Mouse (Mus musculus): ENCODE data around the gene Scap. TPM values are rescaled to one million over a fixed set of nuclear protein-coding genes. Genes with fewer than 3 reads are reported as not detected.

Gene Scap
- total RNA-seq (2014; rRNA removed) = 162 and 168 TPM in 2 replicates
- 48.6 and 50.9 TPM in 2 replicates for polyA plus RNA-seq (2015; fragmentation: Nextera tagmentation; extraction: Ambion mirVana)

DNA sequence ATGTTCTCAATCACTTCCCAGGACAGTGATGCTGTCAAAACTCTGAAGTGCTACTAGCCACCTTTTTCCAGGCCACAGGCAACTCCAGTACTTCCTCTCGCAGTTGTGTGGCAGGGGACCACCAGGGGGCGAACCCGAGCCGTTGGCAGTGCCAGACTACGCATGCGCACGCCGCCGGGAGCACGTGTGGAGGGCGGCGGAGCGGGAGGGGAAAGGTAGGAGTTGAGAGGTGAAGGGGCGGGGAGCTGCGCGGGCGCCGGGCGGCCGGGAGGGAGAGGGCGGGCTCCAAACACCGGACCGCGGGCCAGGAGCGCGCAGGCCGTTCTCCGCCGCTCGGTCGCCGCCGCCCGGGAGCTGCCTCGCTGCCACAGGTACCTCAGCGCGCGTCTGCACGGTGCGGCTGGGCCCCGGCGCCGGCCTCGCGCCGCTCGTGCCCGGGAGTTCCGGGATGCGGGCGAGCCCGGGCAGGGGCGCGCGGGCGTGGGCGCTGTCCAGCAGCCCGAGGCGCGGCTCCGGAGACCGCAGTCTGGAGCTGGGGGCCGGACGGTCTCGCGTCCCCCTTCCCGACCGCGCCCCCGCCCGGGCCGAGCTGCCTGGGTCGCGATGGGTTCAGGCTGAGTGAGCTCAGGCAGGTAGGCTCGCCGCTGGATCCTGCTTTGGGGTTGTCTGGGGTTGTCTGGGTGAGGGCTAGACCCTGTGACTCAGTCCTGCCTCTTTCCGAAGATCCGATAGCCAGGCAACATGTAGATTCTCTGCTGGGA lies at the start of gene Scap:
TSS of gene Scap (plus strand) at position 154 of the 761 bp plus-strand sequence.
- peak within 1 kb of the TSS; percentile 68 for H3K4me2 ChIP-seq (ENCODE audit: low read depth, low read length)

DNA sequence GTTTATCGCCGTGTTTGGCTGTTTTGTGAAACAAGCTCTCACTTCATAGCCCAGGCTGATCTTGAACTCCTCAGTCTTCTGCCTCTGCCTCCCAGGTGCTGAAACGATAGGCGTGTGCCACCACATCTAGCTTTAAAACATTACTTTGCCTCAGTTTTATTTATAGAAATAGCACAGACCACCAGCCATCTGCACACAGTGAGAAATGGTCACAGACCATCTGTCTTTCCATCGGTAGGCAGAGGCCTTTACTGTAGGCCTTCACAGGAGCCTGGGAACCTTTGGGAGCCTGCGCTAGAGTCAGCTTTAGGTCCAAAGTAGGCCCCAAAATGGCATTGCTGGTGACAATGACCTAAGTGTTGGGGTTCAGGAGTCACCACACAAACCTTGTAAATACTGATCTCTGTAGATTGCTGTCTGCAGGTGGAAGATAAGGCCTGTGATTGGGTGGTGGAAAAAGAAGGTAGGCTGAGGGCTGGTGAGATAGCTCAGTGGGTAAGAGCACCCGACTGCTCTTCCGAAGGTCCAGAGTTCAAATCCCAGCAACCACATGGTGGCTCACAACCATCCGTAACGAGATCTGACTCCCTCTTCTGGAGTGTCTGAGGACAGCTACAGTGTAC lies 48.9 kb upstream of the Scap start:
- WGBS = 91% methylated on average over 8 of the region's 10 CpGs
- no peaks in the 10 kb centered on the region for H3K36me3 ChIP-seq (ENCODE audit: insufficient read depth, low read length)
- no peaks in the 10 kb centered on the region for H3K4me1 ChIP-seq (ENCODE audit: insufficient read depth, low read length)
- H3K4me3 ChIP-seq (ENCODE audit: low read length) = no peak overlapping the region
- no peak overlapping the region for H3K27ac ChIP-seq
- H3K27me3 ChIP-seq (ENCODE audit: insufficient read depth, low read length) = no peaks in the 10 kb centered on the region
- no peak for DNase-seq (ENCODE audit: low spot score)
- no peak for TF ChIP-seq CTCF (IDR thresholded peaks at IDR 0.05; ENCODE audit: low read depth)
- ATAC-seq = no peak
- H3K9me3 ChIP-seq (ENCODE audit: low read length) = no peaks in the 10 kb centered on the region
- H3K9ac ChIP-seq (replicated peaks; ENCODE audit: low read length) = no peak overlapping the region
- no peak overlapping the region for H3K4me2 ChIP-seq (ENCODE audit: low read depth, low read length)

More for the DNA sequence above, at the start of gene Scap:
- ATAC-seq (peak; percentile 93), DNase-seq (ENCODE audit: low spot score) (peak; percentile 95)
- no peaks in the 10 kb centered on the region for H3K36me3 ChIP-seq (ENCODE audit: insufficient read depth, low read length)
- WGBS = 3% methylated on average over 49 of the region's 78 CpGs
- H3K4me1 ChIP-seq (ENCODE audit: insufficient read depth, low read length) = peaks cover 7% of the 10 kb centered on the region; the same call in 1 of the 2 replicates
- H3K9ac ChIP-seq (replicated peaks; ENCODE audit: low read length) = peak within 1 kb of the TSS; percentile 73
- no peaks in the 10 kb centered on the region for H3K9me3 ChIP-seq (ENCODE audit: low read length)
- TF ChIP-seq CTCF (IDR thresholded peaks at IDR 0.05; ENCODE audit: low read depth) = peak; percentile 98
- peak within 1 kb of the TSS; percentile 93 for H3K4me3 ChIP-seq (ENCODE audit: low read length)
- no peaks in the 10 kb centered on the region for H3K27me3 ChIP-seq (ENCODE audit: insufficient read depth, low read length)
- H3K27ac ChIP-seq = peak within 1 kb of the TSS; percentile 66

DNA sequence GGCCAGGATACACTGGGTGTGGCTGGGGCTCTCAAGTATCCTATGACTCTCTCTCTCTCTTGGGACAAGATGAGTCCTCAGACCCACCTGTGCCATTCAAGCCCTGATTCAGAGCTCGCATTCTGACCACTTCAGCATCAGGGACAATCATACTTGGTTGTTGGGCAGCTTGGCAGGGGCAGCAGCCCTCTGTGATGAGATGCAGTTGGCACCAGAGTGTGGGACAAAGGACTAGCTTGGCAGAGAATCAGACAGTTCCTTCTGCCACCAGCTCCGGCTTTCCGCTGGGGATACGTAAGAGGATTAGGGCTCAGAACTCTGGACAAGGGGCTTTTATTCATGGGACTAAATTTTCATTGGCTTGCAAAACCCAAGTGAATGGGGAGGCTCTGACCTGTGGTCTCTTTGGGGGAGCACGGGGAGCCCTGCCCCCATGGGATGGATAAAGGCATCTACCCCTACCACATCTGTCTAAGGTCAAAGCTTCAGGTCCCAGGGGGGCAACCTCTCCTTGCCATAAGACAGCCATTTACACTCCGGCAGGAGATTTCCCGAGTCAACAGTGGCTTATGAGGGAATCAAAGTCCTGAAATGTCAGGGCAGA lies 45.7 kb upstream of the Scap start:
- Histone ChIP-seq H3K27me3 (ENCODE audit: insufficient read depth, low read length) (no peaks in the 10 kb centered on the region), H3K4me2 (ENCODE audit: low read depth, low read length) (no peak overlapping the region), H3K27ac (peak overlapping the region; percentile 71), H3K4me1 (ENCODE audit: insufficient read depth, low read length) (no peaks in the 10 kb centered on the region), H3K9me3 (ENCODE audit: low read length) (no peaks in the 10 kb centered on the region), H3K4me3 (ENCODE audit: low read length) (no peak overlapping the region), H3K9ac (replicated peaks; ENCODE audit: low read length) (0 out of 2 replicates have a peak overlapping the region, but pooled peaks have one; percentile 3), H3K36me3 (ENCODE audit: insufficient read depth, low read length) (no peaks in the 10 kb centered on the region)
- DNase-seq (ENCODE audit: low spot score) = peak; percentile 91
- peak; percentile 95 for ATAC-seq
- TF ChIP-seq CTCF (IDR thresholded peaks at IDR 0.05; ENCODE audit: low read depth) = no peak
- WGBS = 34% methylated on average over 7 of the region's 7 CpGs

DNA sequence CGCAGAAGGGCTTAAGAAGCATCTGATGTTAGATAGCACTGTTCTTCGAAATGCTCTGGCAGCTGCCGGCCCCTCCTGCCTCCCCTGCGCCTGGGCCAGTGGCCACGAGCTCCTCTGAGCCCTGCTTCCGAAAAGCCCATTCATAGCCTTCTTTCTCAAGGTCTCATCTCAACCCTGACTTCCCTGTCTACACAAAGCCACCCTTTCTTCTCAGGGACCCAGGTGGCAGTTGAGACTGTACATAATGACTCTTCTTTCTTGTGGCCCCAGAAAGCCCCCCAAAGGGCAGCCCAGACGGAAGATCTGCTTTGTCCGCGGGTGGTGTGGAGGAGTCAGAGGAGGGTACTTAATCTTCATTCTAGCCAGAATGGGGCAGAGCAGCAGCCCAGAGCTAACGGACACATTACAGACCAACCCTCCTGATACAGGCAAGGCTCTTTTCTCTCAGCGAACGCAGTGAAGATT lies 39.8 kb upstream of the Scap start:
- Histone ChIP-seq H3K27ac (peak overlapping the region; percentile 72), H3K36me3 (ENCODE audit: insufficient read depth, low read length) (no peaks in the 10 kb centered on the region), H3K9me3 (ENCODE audit: low read length) (no peaks in the 10 kb centered on the region), H3K4me2 (ENCODE audit: low read depth, low read length) (no peak overlapping the region), H3K4me3 (ENCODE audit: low read length) (no peak overlapping the region), H3K27me3 (ENCODE audit: insufficient read depth, low read length) (no peaks in the 10 kb centered on the region), H3K9ac (replicated peaks; ENCODE audit: low read length) (no peak overlapping the region; the same call in 1 of the 2 replicates), H3K4me1 (ENCODE audit: insufficient read depth, low read length) (no peaks in the 10 kb centered on the region)
- ATAC-seq (peak; percentile 73), DNase-seq (ENCODE audit: low spot score) (peak; percentile 68)
- no peak for TF ChIP-seq CTCF (IDR thresholded peaks at IDR 0.05; ENCODE audit: low read depth)
- 34% methylated on average over 12 of the region's 12 CpGs for WGBS

DNA sequence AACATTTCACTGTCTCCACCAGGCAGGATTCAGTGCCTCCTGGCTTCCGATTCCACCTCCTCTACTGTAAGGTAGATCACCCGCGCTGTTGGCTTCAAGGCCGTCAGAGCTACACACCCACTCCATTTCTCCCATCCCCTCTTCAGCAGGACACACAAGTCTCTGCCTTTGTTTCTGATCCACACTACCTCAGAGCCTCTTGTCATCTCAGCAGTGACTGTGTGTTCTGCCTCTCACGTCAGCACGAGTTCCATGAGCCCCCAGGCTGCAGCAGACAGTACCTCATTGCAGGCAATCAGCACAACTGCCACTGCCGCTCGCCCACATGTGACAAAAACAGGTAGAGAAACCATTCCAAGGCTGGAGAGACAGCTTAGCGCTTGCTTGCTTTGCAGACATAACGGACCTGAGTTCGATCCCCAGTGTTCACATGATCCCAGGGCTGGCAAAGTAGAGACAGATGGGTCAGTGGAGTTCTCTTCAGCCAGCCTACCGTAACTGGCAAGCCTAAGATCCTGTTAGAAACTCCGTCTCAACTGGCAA lies 39.1 kb upstream of the Scap start:
- no peak overlapping the region for H3K4me3 ChIP-seq (ENCODE audit: low read length)
- H3K4me1 ChIP-seq (ENCODE audit: insufficient read depth, low read length) = no peaks in the 10 kb centered on the region
- no peak overlapping the region; the same call in 1 of the 2 replicates for H3K9ac ChIP-seq (replicated peaks; ENCODE audit: low read length)
- TF ChIP-seq CTCF (IDR thresholded peaks at IDR 0.05; ENCODE audit: low read depth) = no peak
- no peaks in the 10 kb centered on the region for H3K9me3 ChIP-seq (ENCODE audit: low read length)
- peak overlapping the region; percentile 72 for H3K27ac ChIP-seq
- ATAC-seq = peak; percentile 16; the same call in 1 of the 2 replicates
- peak; percentile 7 for DNase-seq (ENCODE audit: low spot score)
- H3K27me3 ChIP-seq (ENCODE audit: insufficient read depth, low read length) = no peaks in the 10 kb centered on the region
- H3K36me3 ChIP-seq (ENCODE audit: insufficient read depth, low read length) = no peaks in the 10 kb centered on the region
- no peak overlapping the region for H3K4me2 ChIP-seq (ENCODE audit: low read depth, low read length)
- WGBS = 76% methylated on average over 13 of the region's 13 CpGs

DNA sequence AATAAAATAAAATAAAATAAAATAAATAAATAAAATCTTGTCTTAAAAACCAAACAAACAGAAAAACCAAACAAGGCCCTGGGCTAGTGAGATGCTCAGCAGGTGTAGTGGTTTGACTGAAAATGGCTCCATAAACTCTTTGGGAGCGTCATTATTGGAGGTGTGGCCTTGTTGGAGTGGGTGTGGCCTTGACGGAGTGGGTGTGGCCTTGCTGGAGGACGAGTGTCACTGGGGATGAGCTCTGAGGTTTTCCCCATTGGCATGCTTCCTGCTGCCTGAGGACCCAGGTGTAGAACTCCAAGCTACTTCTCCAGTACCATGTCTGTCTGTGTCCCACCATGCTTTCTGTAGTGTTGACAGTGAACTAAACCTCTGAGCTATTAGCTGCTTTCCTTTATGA lies 38.3 kb upstream of the Scap start:
- no peak for ATAC-seq
- H3K36me3 ChIP-seq (ENCODE audit: insufficient read depth, low read length) = no peaks in the 10 kb centered on the region
- no peak overlapping the region for H3K9ac ChIP-seq (replicated peaks; ENCODE audit: low read length)
- no peaks in the 10 kb centered on the region for H3K9me3 ChIP-seq (ENCODE audit: low read length)
- no peaks in the 10 kb centered on the region for H3K27me3 ChIP-seq (ENCODE audit: insufficient read depth, low read length)
- H3K4me1 ChIP-seq (ENCODE audit: insufficient read depth, low read length) = no peaks in the 10 kb centered on the region
- H3K4me3 ChIP-seq (ENCODE audit: low read length) = no peak overlapping the region
- 57% methylated on average over 3 of the region's 3 CpGs for WGBS
- no peak overlapping the region for H3K4me2 ChIP-seq (ENCODE audit: low read depth, low read length)
- no peak for TF ChIP-seq CTCF (IDR thresholded peaks at IDR 0.05; ENCODE audit: low read depth)
- no peak for DNase-seq (ENCODE audit: low spot score)
- H3K27ac ChIP-seq = no peak overlapping the region
